Mouse (Mus musculus) kidney, adult 2 months (tissue): ENCODE results near the gene Wdr27.

ENCODE experiments used
- CTCF ChIP-seq: fragments of 200-500 bp; conservative IDR thresholded peaks from 2 replicates; pipeline ENCODE4 v1.5.1; 2011; ENCODE audit warnings: low read depth, mild to moderate bottlenecking, control low read depth, low read length, moderate library complexity, mixed read lengths; ENCODE audit not compliant: insufficient read depth, insufficient read length
- POLR2A ChIP-seq: fragments of 200-500 bp; IDR thresholded peaks from one replicate; pipeline ENCODE4 v1.6.1; 2011; ENCODE audit warnings: low read depth, low read length, control low read depth

GRCm38 (mm10) chr17:14944551-14944950 lies 1.6 kb upstream of the Wdr27 start:
- TF ChIP-seq POLR2A: no peak
- no peak for TF ChIP-seq CTCF
